Mouse (Mus musculus): ENCODE results near the gene Rps3a1. TPM values are rescaled to one million over a fixed set of nuclear protein-coding genes. Genes with fewer than 3 reads are reported as not detected.

Gene Rps3a1
- total RNA-seq, 1 experiment from 2014 or later = 9,145 TPM

DNA sequence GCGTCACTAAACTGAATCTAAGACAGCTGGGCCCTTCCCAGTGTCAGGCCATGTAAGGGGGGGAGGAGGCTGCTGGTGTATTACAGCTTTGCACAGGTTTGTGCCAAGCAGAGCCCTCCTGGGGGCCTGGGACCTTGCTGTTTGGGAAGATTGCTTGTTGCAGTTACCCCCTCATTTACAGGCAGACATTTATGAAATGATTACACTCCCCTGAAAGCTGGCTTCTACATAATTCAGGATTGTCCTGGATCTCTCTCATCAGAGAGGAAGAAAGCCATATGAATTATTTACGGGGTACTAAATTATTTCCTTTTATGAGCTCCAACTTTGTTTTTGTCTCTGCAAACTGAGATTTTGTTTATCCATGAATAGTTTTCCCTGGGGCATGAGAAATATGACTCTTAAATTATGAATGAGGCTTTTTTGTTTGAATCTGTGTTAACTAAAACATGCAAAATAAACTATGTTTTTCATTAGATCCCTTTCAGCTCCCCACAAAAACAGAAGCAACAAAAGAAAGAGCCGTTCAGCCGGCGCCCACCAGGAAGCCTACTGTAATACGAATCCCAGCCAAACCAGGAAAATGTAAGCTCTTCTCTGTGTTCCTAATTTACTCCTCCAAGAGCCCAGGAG lies 49.2 kb downstream of the Rps3a1 start:
- no peak for ATAC-seq (replicated peaks in 1 of 2; ENCODE audit: insufficient read depth in 1 of 2, low FRiP score in 2 of 2, low TSS enrichment in 1 of 2, low read depth in 1 of 2, poor library complexity in 2 of 2, severe bottlenecking in 2 of 2)

Other genes starting within 250 kb of the Rps3a1 start
- gene Sh3d19, start 171.6 kb downstream of the Rps3a1 start, total RNA-seq (2017) = 3.3 and 4.3 TPM in 2 replicates
- gene Prss48, start 140.2 kb downstream of the Rps3a1 start, total RNA-seq (2017) = not detected in 2 replicates
- 51.5 and 57.9 TPM in 2 replicates for gene Lrba, start 82.0 kb upstream of the Rps3a1 start, total RNA-seq (2017)

Data from hematopoietic stem cell, adult 5-6 weeks (primary cell).